Mouse (Mus musculus): ENCODE measurements around the gene Psmc4. TPM values are rescaled to one million over a fixed set of nuclear protein-coding genes. Genes with fewer than 3 reads are reported as not detected.

Gene Psmc4
- total and polyA plus RNA-seq, 3 experiments: 211 to 272 (median 258) TPM

- Histone ChIP-seq H3K36me3 (replicated peaks in 1 of 2; ENCODE audit: control insufficient read depth in 1 of 2, insufficient read depth in 1 of 2, low read length in 1 of 2) (no peaks in the 10 kb centered on the region), H3K79me2 (replicated peaks; ENCODE audit: control insufficient read depth, extremely low read depth, insufficient read depth, poor library complexity, severe bottlenecking) (no peaks in the 10 kb centered on the region), H3K4me1 (ENCODE audit: control insufficient read depth in 1 of 2, insufficient read depth in 2 of 2) (0 out of 4 replicates have a peak, but pooled peaks cover 0 to 2% of the 10 kb centered on the region in 2 experiments), H3K27ac (ENCODE audit: insufficient read depth, low read depth) (no peak overlapping the region), H3K27me3 (replicated peaks) (peaks cover 76% of the 10 kb centered on the region), H3K9me3 (replicated peaks; ENCODE audit: low read length) (no peaks in the 10 kb centered on the region), H3K4me2 (ENCODE audit: insufficient read depth, low read depth, poor library complexity, severe bottlenecking) (no peak overlapping the region), H3K4me3 (replicated peaks in 1 of 3; ENCODE audit: low read depth in 2 of 3, low read length in 2 of 3, poor library complexity in 1 of 3) (no peak overlapping the region), H3K9ac (ENCODE audit: insufficient read depth, low read depth) (no peak overlapping the region)
- in situ Hi-C loops (cut with MboI; ENCODE audit: low pct_ligation_motif_present, low pct_unique_long_range_greater_than_20kb, low sequenced_read_pairs) (no loop called here), dilution Hi-C loops (cut with MboI; ENCODE audit: extremely low pct_ligation_motif_present, extremely low pct_unique_long_range_greater_than_20kb, low sequenced_read_pairs) (no loop called here)
- no peak for TF ChIP-seq ZMIZ1 (IDR thresholded peaks at IDR 0.05; ENCODE audit: low read depth, low read length)
- no peak for DNase-seq (ENCODE audit: extremely low read depth)
These were observed 19.8 kb upstream of the Psmc4 start for GRCm38 (mm10) chr7:28069546-28070172.

GRCm38 (mm10) chr7:28068661-28069060, 18.8 kb upstream of the Psmc4 start:
- H3K4me1 ChIP-seq (ENCODE audit: control insufficient read depth in 1 of 2, insufficient read depth in 2 of 2): 0 out of 4 replicates have a peak, but pooled peaks cover 0 to 2% of the 10 kb centered on the region in 2 experiments
- no peaks in the 10 kb centered on the region for H3K79me2 ChIP-seq (replicated peaks; ENCODE audit: control insufficient read depth, extremely low read depth, insufficient read depth, poor library complexity, severe bottlenecking)
- H3K4me3 ChIP-seq (replicated peaks in 1 of 3; ENCODE audit: low read depth in 2 of 3, low read length in 2 of 3, poor library complexity in 1 of 3): no peak overlapping the region
- no peak for DNase-seq (ENCODE audit: extremely low read depth)
- no peaks in the 10 kb centered on the region for H3K36me3 ChIP-seq (replicated peaks in 1 of 2; ENCODE audit: control insufficient read depth in 1 of 2, insufficient read depth in 1 of 2, low read length in 1 of 2)
- no peak for TF ChIP-seq TCF12 (IDR thresholded peaks at IDR 0.05; ENCODE audit: low read depth, low read length)
- TF ChIP-seq ZMIZ1 (IDR thresholded peaks at IDR 0.05; ENCODE audit: low read depth, low read length): no peak
- TF ChIP-seq BHLHE40 (IDR thresholded peaks at IDR 0.05; ENCODE audit: low read depth, low read length): no peak
- TF ChIP-seq ETS1 (conservative IDR thresholded peaks at IDR 0.05; ENCODE audit: low read depth, low read length): no peak
- no peak for TF ChIP-seq CTCF (conservative IDR thresholded peaks at IDR 0.05 in 1 of 2, IDR thresholded peaks at IDR 0.05 in 1 of 2; ENCODE audit: low read depth in 2 of 2, low read length in 2 of 2)
- no peak for TF ChIP-seq UBTF (IDR thresholded peaks at IDR 0.05; ENCODE audit: low read depth, low read length)
- TF ChIP-seq CHD1 (IDR thresholded peaks at IDR 0.05; ENCODE audit: low read depth, low read length): no peak
- no peak for TF ChIP-seq USF1 (IDR thresholded peaks at IDR 0.05; ENCODE audit: low read depth, low read length)
- TF ChIP-seq SIN3A (IDR thresholded peaks at IDR 0.05; ENCODE audit: low read length): no peak
- TF ChIP-seq ELF1 (IDR thresholded peaks at IDR 0.05; ENCODE audit: low read depth, low read length): no peak
- TF ChIP-seq JUND (conservative IDR thresholded peaks at IDR 0.05; ENCODE audit: low read depth, low read length): no peak
- no peak overlapping the region for H3K9ac ChIP-seq (ENCODE audit: insufficient read depth, low read depth)
- H3K4me2 ChIP-seq (ENCODE audit: insufficient read depth, low read depth, poor library complexity, severe bottlenecking): no peak overlapping the region
- peaks cover 74% of the 10 kb centered on the region for H3K27me3 ChIP-seq (replicated peaks)
- H3K27ac ChIP-seq (ENCODE audit: insufficient read depth, low read depth): no peak overlapping the region
- in situ Hi-C loops (cut with MboI; ENCODE audit: low pct_ligation_motif_present, low pct_unique_long_range_greater_than_20kb, low sequenced_read_pairs): no loop called here
- H3K9me3 ChIP-seq (replicated peaks; ENCODE audit: low read length): no peaks in the 10 kb centered on the region
- dilution Hi-C loops (cut with MboI; ENCODE audit: extremely low pct_ligation_motif_present, extremely low pct_unique_long_range_greater_than_20kb, low sequenced_read_pairs): no loop called here

GRCm38 (mm10) chr7:28059972-28060371, 10.1 kb upstream of the Psmc4 start:
- H3K9ac ChIP-seq (ENCODE audit: insufficient read depth, low read depth): no peak overlapping the region
- H3K27ac ChIP-seq (ENCODE audit: insufficient read depth, low read depth): no peak overlapping the region; the same call in 1 of the 2 replicates
- peaks cover 8% of the 10 kb centered on the region for H3K9me3 ChIP-seq (replicated peaks; ENCODE audit: low read length)
- no peak overlapping the region for H3K4me2 ChIP-seq (ENCODE audit: insufficient read depth, low read depth, poor library complexity, severe bottlenecking)
- H3K4me1 ChIP-seq (ENCODE audit: control insufficient read depth in 1 of 2, insufficient read depth in 2 of 2): peaks cover 0 to 5% of the 10 kb centered on the region in 2 experiments; a peak in 1 of 4 replicates
- H3K79me2 ChIP-seq (replicated peaks; ENCODE audit: control insufficient read depth, extremely low read depth, insufficient read depth, poor library complexity, severe bottlenecking): no peaks in the 10 kb centered on the region
- TF ChIP-seq ZC3H11A (IDR thresholded peaks at IDR 0.05; ENCODE audit: low read depth, low read length) (no peak), EP300 (IDR thresholded peaks at IDR 0.05; ENCODE audit: low read length) (no peak), KAT2A (IDR thresholded peaks at IDR 0.05; ENCODE audit: insufficient replicate concordance, low read length) (no peak), GABPA (IDR thresholded peaks at IDR 0.05; ENCODE audit: insufficient replicate concordance, low read depth, low read length) (no peak), ZMIZ1 (IDR thresholded peaks at IDR 0.05; ENCODE audit: low read depth, low read length) (no peak), CTCF (conservative IDR thresholded peaks at IDR 0.05 in 1 of 2, IDR thresholded peaks at IDR 0.05 in 1 of 2; ENCODE audit: low read depth in 2 of 2, low read length in 2 of 2) (no peak), SIN3A (IDR thresholded peaks at IDR 0.05; ENCODE audit: low read length) (no peak), MYC (IDR thresholded peaks at IDR 0.05; ENCODE audit: low read depth, low read length) (no peak), ETS1 (conservative IDR thresholded peaks at IDR 0.05; ENCODE audit: low read depth, low read length) (no peak), POLR2A (IDR thresholded peaks at IDR 0.05; ENCODE audit: low read depth, low read length) (no peak), PAX5 (IDR thresholded peaks at IDR 0.05; ENCODE audit: low read length) (no peak), UBTF (IDR thresholded peaks at IDR 0.05; ENCODE audit: low read depth, low read length) (no peak), MEF2A (IDR thresholded peaks at IDR 0.05; ENCODE audit: borderline replicate concordance, low read depth, low read length) (no peak), ZKSCAN1 (IDR thresholded peaks at IDR 0.05; ENCODE audit: borderline replicate concordance, low read depth, low read length) (no peak)
- no peaks in the 10 kb centered on the region for H3K36me3 ChIP-seq (replicated peaks in 1 of 2; ENCODE audit: control insufficient read depth in 1 of 2, insufficient read depth in 1 of 2, low read length in 1 of 2)
- peaks cover 68% of the 10 kb centered on the region for H3K27me3 ChIP-seq (replicated peaks)
- dilution Hi-C loops (cut with MboI; ENCODE audit: extremely low pct_ligation_motif_present, extremely low pct_unique_long_range_greater_than_20kb, low sequenced_read_pairs): no loop called here
- in situ Hi-C loops (cut with MboI; ENCODE audit: low pct_ligation_motif_present, low pct_unique_long_range_greater_than_20kb, low sequenced_read_pairs): loop anchor here (10.0 kb wide), 1 partner anchor 105 kb away; the partner anchor contains the start of gene Fbl
- H3K4me3 ChIP-seq (replicated peaks in 1 of 3; ENCODE audit: low read depth in 2 of 3, low read length in 2 of 3, poor library complexity in 1 of 3): no peak overlapping the region
- no peak for DNase-seq (ENCODE audit: extremely low read depth)
